Mouse (Mus musculus) bone marrow, adult 2 months (tissue): ENCODE results near the gene Rarb. TPM values are rescaled to one million over a fixed set of nuclear protein-coding genes. Genes with fewer than 3 reads are reported as not detected.
"Not testable (repeated sequence)": the region's sequence is repeated elsewhere in the genome, so short reads cannot be mapped to it uniquely, and the experiment has no call there.

ENCODE experiments used
- H3K27ac ChIP-seq: fragments of 200-500 bp; 2 replicates; pipeline ENCODE4 v1.5.1; 2012; ENCODE audit warnings: low read depth, mild to moderate bottlenecking, control low read depth, inconsistent platforms, low read length; ENCODE audit not compliant: control insufficient read depth, poor library complexity, insufficient read depth
- H3K4me1 ChIP-seq: fragments of 200-500 bp; 2 replicates; pipeline ENCODE4 v1.6.1; 2011; ENCODE audit warnings: low read length; ENCODE audit not compliant: control insufficient read depth, insufficient read depth
- H3K4me3 ChIP-seq: fragments of 200-500 bp; replicated peaks from 2 replicates; pipeline ENCODE3; 2011; ENCODE audit warnings: mild to moderate bottlenecking, low read depth, low read length, control low read depth; ENCODE audit not compliant: control insufficient read depth
- CTCF ChIP-seq: fragments of 200-500 bp; IDR thresholded peaks from 2 replicates; pipeline ENCODE4 v1.5.1; 2011; ENCODE audit warnings: low read length, control low read depth; ENCODE audit not compliant: control insufficient read depth, insufficient read depth
- POLR2A ChIP-seq: fragments of 200-500 bp; IDR thresholded peaks from 2 replicates; pipeline ENCODE4 v1.6.1; 2011; ENCODE audit warnings: low read depth, mild to moderate bottlenecking, control low read depth, low read length, borderline replicate concordance; ENCODE audit not compliant: control insufficient read depth
- WGBS: fragments of 180-500 bp; shearing (Covaris S2); methylation state at CpG from one replicate; pipeline ENCODE4 v1.1.7; 2018; 5-methylcytosine and 5-hydroxymethylcytosine counted together
- polyA plus RNA-seq: library from polyadenylated mRNA; stranded (reverse); fragments of >200 nt; gene quantifications from 2 replicates; pipeline ENCODE4 v1.2.4, GENCODE M21; 2011; ENCODE audit warnings: low replicate concordance; ENCODE audit not compliant: missing spikeins, insufficient read depth, insufficient read length

The Rarb gene
- polyA plus RNA-seq, 1 experiment, result not detected

DNA sequence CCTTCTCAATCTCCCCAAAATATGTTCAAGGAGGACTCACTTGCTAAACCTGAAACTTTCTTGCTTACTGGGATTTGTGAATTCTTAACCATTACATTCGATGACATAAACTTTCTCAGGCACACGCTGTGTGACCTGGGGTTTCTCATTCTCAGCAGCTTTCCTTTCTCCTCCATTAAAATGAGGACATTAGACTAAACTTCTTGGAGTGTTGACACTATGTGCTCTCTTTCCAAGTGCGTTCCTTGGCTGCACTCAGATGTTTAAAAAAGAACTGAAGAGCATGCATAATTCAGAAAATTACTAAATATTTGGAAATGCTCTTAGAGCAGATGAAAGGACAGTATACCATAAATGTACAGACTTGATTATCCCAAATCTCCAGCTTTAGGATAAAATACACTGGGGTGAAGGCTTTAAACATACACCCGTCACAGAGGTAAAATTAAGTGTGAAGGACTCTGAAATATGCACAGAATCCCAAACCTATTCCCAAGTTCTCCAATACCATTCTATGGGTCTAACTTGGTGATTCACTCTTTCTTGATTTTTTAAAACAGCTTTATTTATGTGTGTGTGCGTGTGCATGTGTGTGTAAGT lies 36.9 kb downstream of the Rarb start:
- Histone ChIP-seq H3K27ac (no peak overlapping the region), H3K4me3 (no peak overlapping the region), H3K4me1 (no peaks in the 10 kb centered on the region)
- no peak for TF ChIP-seq POLR2A
- WGBS, result 81% methylated on average over 5 of the region's 5 CpGs

DNA sequence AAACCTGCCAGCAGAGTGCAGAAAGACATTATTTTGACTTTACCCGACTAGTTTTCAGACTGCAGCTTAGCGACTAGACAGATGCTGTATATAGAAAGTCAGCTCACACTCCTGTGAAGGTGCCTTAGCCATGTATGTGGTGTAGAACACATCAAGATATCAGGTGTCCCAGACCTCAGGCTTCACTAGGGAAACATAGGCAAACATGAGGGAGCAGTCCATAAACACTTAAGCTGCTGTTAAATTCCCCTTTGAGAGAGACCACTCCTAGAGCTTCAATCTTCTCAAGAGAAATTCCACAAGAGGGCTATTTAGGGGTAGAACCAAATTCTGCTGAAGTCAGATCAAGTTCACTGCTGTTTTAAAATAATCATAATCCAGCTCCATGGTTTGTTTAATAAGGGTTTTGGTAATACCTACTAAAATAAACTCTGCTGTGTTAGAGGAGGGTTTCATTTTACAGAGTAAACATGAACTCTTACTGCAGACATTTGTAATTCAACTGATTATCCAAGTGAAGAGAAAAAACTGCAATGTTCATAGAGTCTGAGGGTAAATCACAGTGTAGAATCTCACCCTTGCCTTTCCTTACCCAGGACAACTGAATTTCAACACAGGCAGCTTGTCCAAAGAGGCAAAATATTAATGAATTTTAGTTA lies 42.1 kb downstream of the Rarb start:
- no peaks in the 10 kb centered on the region for H3K4me1 ChIP-seq
- TF ChIP-seq POLR2A (no peak), CTCF (no peak)
- H3K27ac ChIP-seq, result no peak overlapping the region
- no peak overlapping the region for H3K4me3 ChIP-seq
- WGBS, result 76% methylated on average over 2 of the region's 2 CpGs

DNA sequence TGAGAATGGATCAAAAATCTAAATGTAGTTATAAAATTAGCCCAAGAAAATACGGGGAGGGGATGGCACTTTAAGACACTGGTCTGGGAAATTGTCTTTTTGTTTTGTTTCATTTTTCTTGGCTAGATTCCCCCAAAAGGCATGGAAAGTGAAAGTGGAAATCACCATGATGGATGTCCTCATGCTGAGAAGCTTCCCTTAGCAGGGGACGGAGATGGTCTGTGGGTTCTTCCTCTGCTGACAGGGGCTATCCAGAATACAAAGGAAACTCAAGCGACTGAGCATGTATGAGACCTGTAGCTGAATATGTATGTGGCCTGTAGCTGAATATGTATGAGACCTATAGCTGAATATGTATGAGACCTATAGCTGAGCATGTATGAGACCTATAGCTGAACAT lies 46.0 kb downstream of the Rarb start:
- 44% methylated on average over 3 of the region's 3 CpGs for WGBS
- Histone ChIP-seq H3K4me1 (no peaks in the 10 kb centered on the region), H3K27ac (no peak overlapping the region), H3K4me3 (no peak overlapping the region)
- TF ChIP-seq POLR2A (no peak), CTCF (no peak)

- H3K27ac ChIP-seq, result no peak overlapping the region
- TF ChIP-seq POLR2A (no peak), CTCF (no peak)
- H3K4me1 ChIP-seq, result no peaks in the 10 kb centered on the region
- WGBS, result 76% methylated on average over 1 of the region's 1 CpGs
- H3K4me3 ChIP-seq, result no peak overlapping the region
Observed at GRCm38 (mm10) chr14:16765891-16766290, 53.1 kb downstream of the Rarb start.

DNA sequence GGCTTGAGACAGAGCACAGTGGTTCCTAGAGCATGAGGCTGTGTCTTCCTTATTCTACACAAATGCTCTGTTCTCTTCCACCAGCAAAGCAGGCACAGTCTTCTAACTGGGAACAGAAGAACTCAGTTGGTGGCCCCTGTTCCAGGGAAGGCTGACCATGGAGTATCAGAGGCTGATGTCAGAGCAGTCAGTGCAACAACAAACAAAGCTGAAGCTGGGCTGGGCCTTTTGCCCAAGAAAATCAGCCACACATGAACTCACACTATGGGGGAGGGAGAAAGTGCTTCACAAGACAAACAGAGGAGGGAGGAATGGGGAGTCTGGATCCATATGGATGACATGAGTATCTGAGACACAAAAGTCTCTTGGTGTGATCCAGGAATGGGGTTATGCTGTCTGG lies 56.2 kb downstream of the Rarb start:
- H3K4me3 ChIP-seq, result no peak overlapping the region
- no peak for TF ChIP-seq CTCF
- TF ChIP-seq POLR2A, result no peak
- no peak overlapping the region for H3K27ac ChIP-seq
- no peaks in the 10 kb centered on the region for H3K4me1 ChIP-seq

DNA sequence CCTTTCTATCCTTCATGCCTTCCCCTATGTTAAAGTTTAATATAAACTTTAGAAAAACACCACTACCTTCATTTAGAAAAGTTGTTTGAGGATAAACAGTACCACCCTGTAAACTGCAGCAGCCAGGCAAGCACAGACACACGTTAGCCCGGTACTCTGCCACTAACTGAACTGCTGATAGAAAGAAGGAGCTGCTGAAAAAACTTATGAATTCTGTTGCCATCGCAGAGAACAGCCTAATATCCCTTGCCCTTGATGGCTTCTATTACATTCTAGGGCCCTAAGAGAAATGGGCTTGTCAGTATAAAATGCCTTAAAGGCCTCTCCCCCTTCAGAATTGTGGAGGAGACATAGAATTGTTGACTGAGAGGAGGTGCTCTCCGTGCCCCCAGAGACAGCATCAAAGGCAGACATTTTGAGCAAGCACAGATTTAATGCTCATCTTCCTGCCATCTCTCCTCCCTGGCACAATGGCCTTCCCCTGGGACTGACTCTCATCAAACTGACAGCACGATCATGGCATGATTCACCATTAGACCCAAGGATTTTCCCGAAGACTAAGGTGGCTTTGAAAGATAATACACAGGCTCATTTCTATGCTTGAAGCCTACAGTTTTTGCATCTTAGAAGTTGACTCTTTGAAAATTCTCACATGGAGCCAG lies 60.1 kb downstream of the Rarb start:
- Histone ChIP-seq H3K4me3 (no peak overlapping the region), H3K4me1 (no peaks in the 10 kb centered on the region), H3K27ac (no peak overlapping the region)
- TF ChIP-seq POLR2A (no peak), CTCF (no peak)
- 73% methylated on average over 6 of the region's 6 CpGs for WGBS

- H3K4me1 ChIP-seq, H3K27ac ChIP-seq, H3K4me3 ChIP-seq: not testable (repeated sequence)
- 90% methylated on average over 1 of the region's 1 CpGs for WGBS
Observed at GRCm38 (mm10) chr14:16755601-16756000, 63.4 kb downstream of the Rarb start.

DNA sequence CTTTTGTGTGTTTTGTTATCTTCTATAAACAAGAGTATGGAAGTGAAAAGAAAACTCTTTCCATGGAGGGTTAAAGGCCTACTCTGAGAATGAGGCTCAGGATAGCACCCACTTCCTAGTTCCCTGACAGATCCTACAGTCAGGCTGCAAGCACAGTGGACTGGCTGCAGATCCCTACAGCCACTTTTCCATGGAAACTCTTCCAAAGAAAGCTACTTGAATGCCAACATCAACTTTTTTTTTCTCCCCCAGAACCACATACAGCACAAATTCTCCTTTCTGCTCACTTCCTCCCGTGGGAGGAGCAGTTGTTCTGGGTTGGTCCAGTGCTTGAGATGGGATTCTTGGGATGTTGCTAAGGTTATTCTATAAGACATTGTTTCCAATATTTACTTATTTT lies 66.3 kb downstream of the Rarb start:
- no peaks in the 10 kb centered on the region for H3K4me1 ChIP-seq
- no peak overlapping the region for H3K4me3 ChIP-seq
- no peak for TF ChIP-seq POLR2A
- TF ChIP-seq CTCF, result no peak
- WGBS, result 71% methylated on average over 1 of the region's 1 CpGs
- no peak overlapping the region for H3K27ac ChIP-seq
